Mouse (Mus musculus): ENCODE results near the gene Taf8. TPM values are rescaled to one million over a fixed set of nuclear protein-coding genes. Genes with fewer than 3 reads are reported as not detected.
A peak's percentile ranks its signal among the peaks of the same experiment; 100 is the strongest.
"Not testable (repeated sequence)": the region's sequence is repeated elsewhere in the genome, so short reads cannot be mapped to it uniquely, and the experiment has no call there.

Taf8 gene
- total RNA-seq, 2 experiments from 2014 or later = 14.6 to 17.1 TPM

DNA sequence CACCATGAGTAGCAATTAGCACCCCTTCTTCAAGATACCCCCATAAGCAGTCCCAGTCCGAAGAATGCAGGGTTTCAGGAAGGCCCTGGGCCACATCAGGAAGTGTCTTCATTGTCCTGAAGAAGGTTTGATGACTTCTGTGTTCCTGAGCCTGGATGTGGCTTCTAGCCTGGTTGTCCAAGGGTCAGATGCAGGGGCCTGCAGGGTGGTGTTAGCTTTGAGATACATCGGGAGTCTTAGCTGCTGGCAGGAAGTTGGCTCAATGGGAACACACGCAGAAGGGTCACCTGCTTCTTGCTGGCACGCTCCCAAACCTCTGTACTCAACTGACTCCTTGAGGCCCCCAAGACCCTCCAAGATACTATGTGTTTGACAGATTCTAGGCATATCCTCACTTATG is 20.4 kb upstream of the Taf8 start:
- DNase-seq (ENCODE audit: low spot score in 2 of 2) = no peak
- intact Hi-C loops (cut with DNase I) = no loop called here

DNA sequence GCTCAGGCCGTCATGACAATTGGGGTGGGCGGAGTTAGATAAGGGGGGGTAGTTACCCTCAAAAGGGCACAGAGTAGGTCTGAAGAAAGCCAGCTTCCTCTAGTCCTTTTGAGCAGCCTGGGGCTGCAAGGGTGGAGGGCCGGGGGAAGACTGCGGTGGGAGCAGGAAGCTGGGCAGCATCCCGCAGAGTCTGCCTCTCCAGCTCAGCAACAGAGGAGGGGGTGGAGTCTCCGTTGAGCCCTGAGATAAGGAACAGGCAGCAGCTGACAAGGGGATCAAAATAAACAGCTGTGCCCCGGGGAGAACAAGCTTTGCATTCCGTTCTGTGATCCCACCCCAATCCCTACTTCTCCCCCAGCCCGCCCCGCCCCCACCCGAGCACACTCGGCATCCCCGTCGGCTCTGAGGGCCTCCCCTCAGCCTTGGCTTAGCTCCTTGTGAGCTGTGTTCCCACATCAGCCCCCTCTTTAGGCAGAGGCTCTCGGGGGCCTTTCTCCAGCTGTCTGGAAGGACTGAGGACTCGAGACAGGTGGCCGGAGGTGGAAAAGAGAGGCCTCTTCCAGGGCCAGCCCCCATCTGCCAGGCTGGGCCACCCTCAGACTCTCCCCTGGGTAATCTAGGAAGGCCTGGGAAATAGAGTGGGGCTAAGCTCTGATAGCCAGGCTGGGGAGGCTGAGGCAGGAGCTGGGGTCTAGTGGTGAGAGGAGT is 19.6 kb upstream of the Taf8 start:
- DNase-seq (ENCODE audit: low spot score in 2 of 2) = peak; percentile 56 to 65
- intact Hi-C loops (cut with DNase I) = no loop called here

DNA sequence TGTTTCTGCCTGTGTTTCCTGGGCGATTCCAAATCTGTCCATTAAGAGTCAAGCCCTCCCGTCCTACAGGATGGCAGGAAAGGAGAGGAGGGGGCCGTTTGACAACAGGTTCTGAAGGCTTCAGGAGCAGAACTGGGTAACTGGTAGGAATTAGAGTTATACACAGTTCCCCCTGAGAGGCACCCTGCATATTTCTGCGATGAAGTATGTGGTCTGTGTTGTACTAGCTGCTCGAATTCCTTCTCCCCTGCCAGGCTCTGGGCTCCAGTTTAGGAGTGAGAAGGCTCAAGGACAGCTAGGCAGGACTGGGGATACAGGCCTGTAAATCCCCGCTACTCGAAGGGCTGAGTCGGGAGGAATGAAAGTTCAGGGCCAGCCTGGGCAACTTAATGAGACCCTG is 16.1 kb upstream of the Taf8 start:
- intact Hi-C loops (cut with DNase I) = loop anchor here (10.0 kb wide), 1 partner anchor 157 kb away; no protein-coding TSS in a partner anchor
- DNase-seq (ENCODE audit: low spot score in 2 of 2) = no peak

DNA sequence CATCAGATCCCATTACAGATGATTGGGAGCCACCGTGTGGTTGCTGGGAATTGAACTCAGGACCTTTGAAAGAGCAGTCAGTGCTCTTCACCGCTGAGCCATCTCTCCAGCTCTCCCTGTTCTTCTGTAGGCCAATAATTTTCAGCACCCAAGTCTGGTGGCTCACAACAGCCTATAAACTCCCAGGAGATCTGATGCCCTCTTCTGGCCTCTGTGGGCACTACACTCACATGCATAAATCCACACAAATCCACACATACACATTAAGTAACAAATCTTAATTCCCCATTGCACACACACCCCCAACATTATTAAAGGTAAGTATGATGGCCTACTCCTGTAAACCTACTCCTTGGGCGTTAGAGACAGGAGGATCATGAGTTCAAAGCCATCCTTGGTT is 14.1 kb upstream of the Taf8 start:
- intact Hi-C loops (cut with DNase I) = loop anchor here (10.0 kb wide), 1 partner anchor 159 kb away; no protein-coding TSS in a partner anchor

DNA sequence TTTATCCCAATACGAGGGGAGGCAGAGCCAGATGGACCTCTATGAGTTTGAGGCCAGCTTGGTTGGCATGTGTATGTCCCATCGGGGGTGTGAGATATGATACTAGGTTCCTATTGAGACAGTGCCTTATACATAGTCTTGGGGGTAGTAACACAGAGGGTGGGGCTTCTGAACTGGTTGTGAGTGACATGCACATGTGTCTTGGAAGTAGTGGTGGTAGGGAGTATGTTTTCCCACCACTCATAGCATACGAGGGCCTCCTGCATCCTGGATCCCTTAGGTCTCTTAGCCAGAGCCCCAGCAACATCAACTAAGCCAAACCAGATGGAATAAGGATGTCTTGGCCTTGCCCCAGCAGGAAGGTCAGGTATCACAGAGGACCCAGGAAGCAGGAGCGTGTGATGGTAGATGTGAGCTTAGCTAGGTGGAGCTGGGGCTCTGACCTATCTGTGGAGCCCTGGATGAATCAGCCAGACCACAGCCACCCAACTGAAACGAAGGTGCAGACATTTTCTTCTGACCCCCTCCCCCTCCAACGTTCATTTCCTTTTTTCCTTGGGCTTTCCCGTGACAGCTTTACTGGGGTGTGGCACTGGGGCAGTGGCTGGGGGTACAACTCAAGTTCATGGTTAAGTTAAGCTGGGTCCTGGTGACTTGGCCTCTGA is 13.2 kb upstream of the Taf8 start:
- intact Hi-C loops (cut with DNase I) = loop anchor here (10.0 kb wide), 1 partner anchor 159 kb away; no protein-coding TSS in a partner anchor
- no peak for DNase-seq (ENCODE audit: low spot score in 2 of 2)

More for the DNA sequence above, 14.1 kb upstream of the Taf8 start:
- no peak for DNase-seq (ENCODE audit: low spot score in 2 of 2)

DNA sequence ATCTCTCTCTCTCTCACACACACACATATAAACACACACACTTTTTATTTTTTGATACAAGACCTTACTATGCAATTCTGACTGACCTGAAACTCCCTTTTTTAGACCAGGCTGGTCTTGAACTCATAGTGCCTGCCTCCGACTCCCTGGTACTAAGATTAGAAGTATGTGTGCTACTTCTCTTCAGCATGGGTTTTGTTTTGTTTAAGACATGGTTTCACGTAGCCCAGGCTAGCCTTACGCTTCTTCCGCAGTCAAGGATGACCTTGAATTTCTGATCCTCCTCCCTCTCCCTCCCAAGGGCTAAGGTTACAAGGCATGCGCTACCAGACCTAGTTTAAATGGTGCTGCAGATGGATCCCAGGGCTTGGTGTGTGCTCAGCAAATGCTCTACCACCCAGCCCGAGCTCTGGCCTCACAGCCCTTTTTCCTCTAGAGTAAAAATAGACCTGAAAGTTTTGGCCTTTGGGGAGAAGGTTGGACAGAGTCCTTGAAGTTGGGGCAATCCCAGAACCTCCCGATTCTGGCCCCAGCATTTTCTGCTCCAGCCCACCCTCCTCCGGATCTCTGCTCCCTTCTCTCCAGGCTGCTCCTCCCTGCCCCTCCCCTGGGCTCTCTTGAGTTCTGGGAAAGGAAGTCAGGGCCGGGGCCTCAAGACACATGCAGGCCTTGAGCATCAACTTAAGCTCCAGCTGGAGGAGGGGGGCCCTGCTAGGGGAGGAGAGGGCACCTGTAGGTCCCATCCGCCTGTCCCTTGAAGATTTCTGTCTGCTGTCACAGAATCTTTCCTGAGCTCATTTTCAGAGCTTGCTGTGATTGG is 11.1 kb upstream of the Taf8 start:
- intact Hi-C loops (cut with DNase I) = loop anchor here (10.0 kb wide), 1 partner anchor 162 kb away; no protein-coding TSS in a partner anchor
- no peak for DNase-seq (ENCODE audit: low spot score in 2 of 2)

DNA sequence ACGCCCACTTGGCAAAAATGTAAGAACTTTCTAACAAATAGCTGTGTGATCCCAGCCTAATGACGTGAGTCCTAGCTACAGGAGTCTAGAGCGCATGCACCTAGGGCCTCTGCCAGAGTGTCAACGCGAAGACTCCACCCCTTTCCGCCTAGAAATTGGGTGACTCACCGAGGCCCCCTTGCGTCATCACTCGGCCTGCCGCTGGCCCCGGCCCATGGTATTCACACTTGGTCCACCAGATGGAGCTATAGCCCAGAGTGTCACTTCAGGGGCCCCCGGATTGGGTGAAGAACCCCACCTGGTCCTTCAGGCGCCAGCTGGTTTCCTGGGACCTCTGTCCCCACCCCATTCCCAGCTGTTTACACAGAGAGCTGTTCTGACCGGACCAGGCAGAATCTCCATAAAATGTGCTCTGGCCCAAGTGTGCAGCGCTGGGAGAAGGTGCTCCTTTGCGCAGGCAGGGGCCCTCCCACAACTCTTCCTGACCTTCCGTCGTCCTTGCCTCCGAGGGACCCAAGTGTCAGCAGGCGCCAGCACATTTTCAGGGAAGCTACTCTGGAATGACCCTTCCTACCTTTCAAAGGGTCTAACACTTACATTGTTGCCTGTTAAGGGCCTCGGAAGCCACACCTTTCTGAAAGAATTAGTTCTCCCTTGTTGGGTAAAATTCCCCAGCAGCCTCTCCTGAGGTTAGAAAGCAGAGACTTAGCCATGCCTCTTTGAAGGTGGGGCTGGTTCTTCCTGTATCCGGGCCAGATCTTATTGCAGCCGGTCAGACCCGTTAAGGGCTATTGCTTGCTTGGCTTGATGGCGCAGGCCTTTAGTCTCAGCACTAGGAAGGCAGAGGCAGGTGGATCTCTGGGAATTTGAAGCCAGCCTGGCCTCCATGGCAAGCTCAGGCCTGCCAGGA is 9.3 kb upstream of the Taf8 start:
- peak; percentile 94 to 98 for DNase-seq (ENCODE audit: low spot score in 2 of 2)
- intact Hi-C loops (cut with DNase I) = loop anchor here (2.0 to 10.0 kb wide), 2 partner anchors 83 to 163 kb away; no protein-coding TSS in a partner anchor

DNA sequence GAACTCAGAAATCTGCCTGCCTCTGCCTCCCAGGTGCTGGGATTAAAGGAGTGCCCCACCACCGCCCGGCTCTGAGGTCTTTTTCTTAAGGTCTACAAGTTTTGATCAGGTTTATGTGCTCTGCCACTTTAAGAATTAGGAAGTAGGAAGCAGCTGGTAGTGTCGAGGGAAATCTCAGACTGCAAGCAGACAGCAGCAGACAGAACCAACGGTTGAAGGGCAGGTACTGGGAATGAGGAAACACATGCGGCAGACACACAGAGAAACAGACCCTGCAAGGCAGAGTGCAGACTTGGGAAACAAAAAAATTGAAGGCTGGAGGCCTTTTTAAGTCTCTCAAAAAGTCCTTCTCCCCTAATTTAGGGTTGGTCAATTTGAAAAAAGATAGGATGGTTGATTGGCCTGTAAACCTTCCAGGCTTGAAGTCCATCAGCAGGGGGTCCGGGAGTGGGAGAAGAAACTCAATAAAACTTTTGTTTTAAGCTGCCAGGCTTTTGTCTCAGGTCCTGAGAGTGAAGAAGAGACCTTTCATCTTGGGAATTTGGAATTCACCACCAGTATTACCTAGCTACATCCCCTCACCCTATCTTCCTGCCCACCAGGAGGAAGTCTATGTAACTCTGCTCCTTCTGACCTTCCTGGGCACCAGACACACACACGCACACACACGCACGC is 7.1 kb upstream of the Taf8 start:
- intact Hi-C loops (cut with DNase I) = no loop called here
- peak in 1 of 2 experiments; percentile 47 for DNase-seq (ENCODE audit: low spot score in 2 of 2)

DNA sequence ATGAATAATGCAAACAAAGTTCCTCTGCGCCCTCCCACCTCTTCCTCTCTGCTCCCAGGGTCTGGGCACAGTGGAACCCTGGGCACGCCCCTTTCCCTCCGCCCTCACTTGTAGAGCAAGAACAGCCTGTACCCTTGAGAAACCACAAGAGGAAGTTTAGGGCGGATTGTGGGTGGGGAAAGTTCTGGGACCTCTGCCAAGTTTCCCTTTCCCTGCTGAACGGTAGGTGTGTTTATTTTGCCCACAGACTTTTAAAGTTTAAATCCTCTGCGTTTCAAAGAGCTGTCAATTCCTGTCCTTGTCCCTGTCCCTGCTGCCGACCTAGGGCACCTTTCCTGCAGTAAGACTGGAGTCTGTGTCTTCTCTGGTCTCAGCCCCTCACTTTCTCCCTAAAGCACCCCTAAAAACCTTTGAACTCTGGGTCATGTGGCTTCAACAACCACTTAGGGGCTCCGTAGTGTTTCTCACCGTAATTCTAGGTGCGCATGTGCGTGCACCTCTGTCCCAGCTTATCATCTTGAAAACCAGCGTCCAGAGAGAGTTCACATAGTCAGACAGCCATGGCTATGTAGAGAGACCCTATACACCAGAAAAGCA is 6.0 kb upstream of the Taf8 start:
- intact Hi-C loops (cut with DNase I) = no loop called here
- peak; percentile 89 to 96 for DNase-seq (ENCODE audit: low spot score in 2 of 2)

DNA sequence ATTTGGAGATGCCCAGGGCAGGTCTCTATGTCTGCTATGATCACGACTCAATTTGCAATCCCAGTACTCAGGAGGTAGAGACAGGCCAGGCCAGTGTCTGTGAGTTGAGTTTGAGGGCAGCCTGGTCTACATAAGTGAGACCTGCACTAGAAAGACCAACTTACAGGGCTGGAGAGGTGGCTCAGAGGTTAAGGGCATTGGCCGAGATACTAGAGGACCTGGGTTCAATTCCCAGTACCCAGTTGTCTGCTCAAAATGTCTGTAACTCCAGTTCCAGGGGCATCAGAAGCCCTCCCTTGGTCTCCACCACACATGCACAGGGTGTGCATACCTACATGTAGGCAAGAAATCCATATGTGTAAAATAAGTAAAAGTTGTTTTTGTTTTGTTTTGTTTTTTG is 5.4 kb upstream of the Taf8 start:
- intact Hi-C loops (cut with DNase I) = no loop called here
- DNase-seq (ENCODE audit: low spot score in 2 of 2) = no peak

DNA sequence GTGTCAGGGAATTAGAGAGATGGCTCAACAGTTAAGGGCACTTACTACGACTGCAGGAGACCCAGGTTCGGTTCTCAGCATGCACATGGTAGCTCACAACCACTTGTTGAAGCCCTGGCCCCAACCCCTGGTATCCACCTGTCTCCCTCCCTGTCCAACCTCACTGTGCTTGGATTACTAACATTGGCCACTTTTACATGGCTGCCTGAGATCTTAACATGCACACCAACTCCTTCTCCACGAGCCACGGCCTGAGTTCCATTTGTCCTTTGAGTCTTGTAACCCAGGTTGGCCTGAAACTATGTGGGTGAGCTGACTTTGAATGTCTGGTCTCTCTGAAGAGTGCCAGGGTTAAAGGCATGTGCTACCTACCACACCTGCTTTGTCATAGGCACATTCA is 4.6 kb upstream of the Taf8 start:
- no peak for DNase-seq (ENCODE audit: low spot score in 2 of 2)
- intact Hi-C loops (cut with DNase I) = no loop called here

DNA sequence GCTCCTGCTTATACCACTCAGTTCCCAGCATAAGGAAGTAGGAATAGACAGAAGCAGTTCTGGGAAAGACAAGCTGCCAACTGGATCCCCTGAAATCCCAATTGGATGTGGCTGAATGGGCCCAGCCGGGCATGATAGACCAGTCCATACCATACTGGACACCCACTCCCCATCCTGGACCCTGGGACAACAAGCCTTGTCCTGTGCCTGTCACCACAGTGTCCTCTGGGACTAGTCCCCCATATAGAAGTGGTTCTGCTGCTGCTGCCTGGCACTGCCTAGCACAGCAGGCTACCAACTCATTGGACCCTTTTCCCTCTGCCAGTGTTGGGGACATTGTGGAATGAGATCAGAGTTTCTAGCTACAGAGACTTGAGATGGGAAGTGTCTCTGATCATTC is 4.0 kb upstream of the Taf8 start:
- intact Hi-C loops (cut with DNase I) = no loop called here
- no peak for DNase-seq (ENCODE audit: low spot score in 2 of 2)

DNA sequence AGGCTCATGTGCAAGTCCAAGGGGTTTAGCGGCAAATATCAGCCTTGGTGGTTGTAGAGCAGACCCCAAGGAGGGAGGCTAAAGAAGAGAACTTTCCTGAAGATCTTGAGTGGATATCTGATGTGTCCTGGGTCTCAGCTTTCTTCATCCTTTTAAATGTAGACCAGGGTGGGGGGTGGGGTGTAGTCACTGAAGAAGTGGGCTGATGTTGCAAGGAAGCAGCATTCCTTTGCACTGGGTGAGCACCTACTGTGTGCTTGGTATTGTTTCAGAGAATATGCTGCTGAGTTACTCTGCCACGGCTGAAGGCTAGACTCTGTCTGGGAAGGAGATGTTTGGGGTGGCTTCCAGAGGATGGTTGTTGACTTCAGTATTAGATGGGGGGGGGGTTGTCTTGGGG is 3.5 kb upstream of the Taf8 start:
- intact Hi-C loops (cut with DNase I) = no loop called here
- no peak for DNase-seq (ENCODE audit: low spot score in 2 of 2)

DNA sequence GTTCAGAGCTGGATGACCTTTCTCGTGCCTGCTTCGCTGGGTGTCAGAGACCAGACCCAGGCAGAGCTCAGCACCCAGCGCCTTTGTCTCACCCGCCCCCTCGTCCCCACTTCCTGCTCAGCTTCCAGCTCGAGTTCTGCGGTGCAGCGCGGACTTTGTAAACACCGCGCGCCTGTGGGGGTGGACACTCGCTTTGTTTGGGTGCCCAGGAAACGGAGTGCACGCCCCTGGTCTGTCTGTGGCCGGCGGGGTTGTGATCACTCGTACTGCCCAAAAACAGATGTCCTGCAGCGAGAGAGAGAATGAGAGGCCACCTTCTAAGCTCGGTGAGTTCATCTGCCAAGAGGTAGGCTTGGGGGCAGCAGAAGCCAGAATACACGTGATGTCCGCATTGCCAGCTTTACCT is 2.9 kb upstream of the Taf8 start, which contains the start of gene Ccnd3:
TSS of gene Ccnd3 (plus strand) at position 111 of the 406 bp plus-strand sequence.
- intact Hi-C loops (cut with DNase I) = no loop called here
- peak; percentile 68 to 76 for DNase-seq (ENCODE audit: low spot score in 2 of 2)

DNA sequence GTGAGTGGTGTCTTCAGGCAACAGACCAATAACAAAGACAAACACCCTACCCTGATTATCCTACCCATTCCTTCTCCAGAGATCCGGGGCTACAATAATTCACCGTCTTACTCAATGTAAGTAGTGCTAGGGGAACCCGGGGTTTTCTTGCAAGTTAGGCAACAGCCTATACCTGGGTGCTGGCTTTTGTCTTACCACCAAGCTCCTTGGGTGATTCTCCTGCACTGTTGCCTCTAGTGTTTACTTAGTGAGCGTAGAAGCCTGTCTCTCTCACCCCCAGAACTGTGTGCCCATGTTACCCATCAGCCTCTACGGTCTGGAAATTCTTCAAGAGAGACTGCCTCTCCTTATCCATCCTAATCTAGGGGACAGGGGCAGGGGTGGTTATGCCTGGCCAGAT is 2.1 kb upstream of the Taf8 start:
- intact Hi-C loops (cut with DNase I) = no loop called here
- DNase-seq (ENCODE audit: low spot score in 2 of 2) = no peak

DNA sequence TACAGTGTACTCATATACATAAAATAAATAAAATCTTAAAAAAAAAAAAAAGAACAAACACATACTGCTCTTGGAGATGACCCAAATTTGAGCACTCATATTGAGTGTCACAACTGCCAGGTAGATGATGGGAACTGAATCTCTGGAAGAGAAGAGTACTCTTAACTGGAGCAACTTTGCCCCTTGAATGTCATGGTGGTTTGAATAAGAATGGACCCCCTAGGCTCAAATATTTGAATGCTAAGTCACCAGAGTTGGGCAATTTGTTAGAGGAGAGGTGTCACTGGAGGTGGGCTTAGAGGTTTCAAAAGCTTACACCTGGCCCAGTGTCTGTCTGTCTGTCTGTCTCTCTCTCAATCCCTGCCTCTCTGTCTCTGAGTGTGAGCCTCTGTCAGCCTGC is 1.6 kb upstream of the Taf8 start:
- DNase-seq (ENCODE audit: low spot score in 2 of 2) = no peak
- intact Hi-C loops (cut with DNase I) = no loop called here

DNA sequence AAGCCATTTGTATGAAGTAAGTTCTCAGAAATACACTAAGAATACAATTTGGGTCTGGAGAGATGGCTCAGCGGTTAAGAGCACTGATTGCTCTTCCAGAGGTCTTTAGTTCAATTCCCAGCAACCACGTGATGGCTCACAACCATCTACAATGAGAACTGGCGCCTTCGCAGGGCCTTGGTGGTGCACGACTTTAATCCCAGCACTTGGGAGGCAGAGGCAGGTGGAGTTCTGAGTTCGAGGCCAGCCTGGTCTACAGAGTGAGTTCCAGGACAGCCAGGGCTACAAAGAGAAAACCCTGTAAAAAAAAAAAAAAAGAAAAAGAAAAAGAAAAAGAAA is 584 bp upstream of the Taf8 start:
- intact Hi-C loops (cut with DNase I); DNase-seq (ENCODE audit: low spot score in 2 of 2): not testable (repeated sequence)

DNA sequence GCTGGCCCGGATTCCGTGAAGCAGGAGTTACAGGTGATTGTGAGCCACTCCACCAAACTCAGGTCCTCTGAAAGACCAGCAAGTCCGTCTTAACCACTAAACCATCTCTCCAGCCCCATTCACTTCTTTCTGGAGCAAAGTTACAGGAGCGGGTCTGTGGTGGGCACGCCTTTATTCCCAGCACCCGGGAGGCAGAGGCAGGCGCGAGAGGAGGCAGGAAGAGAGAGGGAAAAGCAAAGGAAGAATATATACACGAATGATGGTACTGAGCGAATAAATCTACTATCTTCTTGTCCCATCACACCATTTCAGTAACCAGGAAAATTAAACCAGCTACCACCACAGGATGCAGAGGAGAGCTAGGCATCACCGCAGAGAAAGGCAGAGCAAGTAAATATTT is 561 bp downstream of the Taf8 start:
- intact Hi-C loops (cut with DNase I) = no loop called here
- no peak for DNase-seq (ENCODE audit: low spot score in 2 of 2)
